Mouse (Mus musculus): ENCODE measurements around the gene Fat4. TPM values are rescaled to one million over a fixed set of nuclear protein-coding genes. Genes with fewer than 3 reads are reported as not detected.

Fat4 gene
- polyA plus RNA-seq, 1 experiment from 2014 or later, result 3.3 TPM

- Histone ChIP-seq H3K4me1 (ENCODE audit: insufficient read depth, low read depth, low read length) (no peaks in the 10 kb centered on the region), H3K9ac (replicated peaks; ENCODE audit: low read depth) (no peak overlapping the region), H3K9me3 (ENCODE audit: low read length) (no peaks in the 10 kb centered on the region), H3K4me3 (ENCODE audit: low read depth, low read length) (no peak overlapping the region), H3K4me2 (replicated peaks; ENCODE audit: low read depth, low read length) (no peak overlapping the region), H3K27me3 (replicated peaks; ENCODE audit: insufficient read depth, low read length) (no peaks in the 10 kb centered on the region), H3K27ac (ENCODE audit: low read length) (no peak overlapping the region), H3K36me3 (ENCODE audit: insufficient read depth, low read length) (no peaks in the 10 kb centered on the region)
- TF ChIP-seq CTCF (IDR thresholded peaks at IDR 0.05) (no peak), EP300 (IDR thresholded peaks at IDR 0.05) (no peak)
- DNase-seq (ENCODE audit: low spot score) (no peak), ATAC-seq (no peak)
- WGBS, result 39% methylated on average over 7 of the region's 7 CpGs
Measured at GRCm38 (mm10) chr3:38947706-38948105, 61.0 kb downstream of the Fat4 start.

DNA sequence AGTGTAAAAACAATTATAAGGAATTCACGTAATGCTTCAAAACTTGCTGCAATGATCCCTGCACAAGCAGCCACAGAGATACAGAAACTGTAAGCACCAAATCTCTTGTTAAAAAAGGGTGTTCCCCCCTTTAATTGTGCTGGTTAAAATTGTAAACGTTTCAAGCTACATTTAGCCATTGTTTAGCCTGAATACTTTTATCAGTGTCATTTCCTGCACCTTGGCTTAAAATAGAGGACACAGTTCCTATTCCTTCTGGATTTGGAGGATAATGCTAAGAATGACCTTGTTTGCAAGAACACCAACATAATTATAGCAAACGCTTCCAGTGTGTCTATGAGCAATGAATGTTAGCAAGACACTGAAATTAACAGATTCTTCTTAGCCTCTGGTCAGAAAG is 65.9 kb downstream of the Fat4 start:
- H3K4me3 ChIP-seq (ENCODE audit: low read depth, low read length), result no peak overlapping the region
- no peak overlapping the region for H3K27ac ChIP-seq (ENCODE audit: low read length)
- 55% methylated on average over 3 of the region's 3 CpGs for WGBS
- no peaks in the 10 kb centered on the region for H3K27me3 ChIP-seq (replicated peaks; ENCODE audit: insufficient read depth, low read length)
- H3K36me3 ChIP-seq (ENCODE audit: insufficient read depth, low read length), result no peaks in the 10 kb centered on the region
- H3K4me2 ChIP-seq (replicated peaks; ENCODE audit: low read depth, low read length), result no peak overlapping the region
- no peaks in the 10 kb centered on the region for H3K4me1 ChIP-seq (ENCODE audit: insufficient read depth, low read depth, low read length)
- H3K9ac ChIP-seq (replicated peaks; ENCODE audit: low read depth), result no peak overlapping the region
- TF ChIP-seq CTCF (IDR thresholded peaks at IDR 0.05), result no peak
- TF ChIP-seq EP300 (IDR thresholded peaks at IDR 0.05), result no peak
- no peak for ATAC-seq
- DNase-seq (ENCODE audit: low spot score), result no peak
- H3K9me3 ChIP-seq (ENCODE audit: low read length), result no peaks in the 10 kb centered on the region

GRCm38 (mm10) chr3:38954196-38954595 is 67.5 kb downstream of the Fat4 start:
- Histone ChIP-seq H3K9me3 (ENCODE audit: low read length) (no peaks in the 10 kb centered on the region), H3K27ac (ENCODE audit: low read length) (no peak overlapping the region), H3K4me2 (replicated peaks; ENCODE audit: low read depth, low read length) (no peak overlapping the region), H3K27me3 (replicated peaks; ENCODE audit: insufficient read depth, low read length) (no peaks in the 10 kb centered on the region), H3K9ac (replicated peaks; ENCODE audit: low read depth) (no peak overlapping the region), H3K36me3 (ENCODE audit: insufficient read depth, low read length) (no peaks in the 10 kb centered on the region), H3K4me1 (ENCODE audit: insufficient read depth, low read depth, low read length) (no peaks in the 10 kb centered on the region), H3K4me3 (ENCODE audit: low read depth, low read length) (no peak overlapping the region)
- 48% methylated on average over 3 of the region's 3 CpGs for WGBS
- DNase-seq (ENCODE audit: low spot score) (no peak), ATAC-seq (no peak)
- no peak for TF ChIP-seq CTCF (IDR thresholded peaks at IDR 0.05)

GRCm38 (mm10) chr3:38956012-38956648 is 69.4 kb downstream of the Fat4 start:
- H3K4me1 ChIP-seq (ENCODE audit: insufficient read depth, low read depth, low read length), result no peaks in the 10 kb centered on the region
- WGBS, result 75% methylated on average over 9 of the region's 9 CpGs
- H3K4me3 ChIP-seq (ENCODE audit: low read depth, low read length), result no peak overlapping the region
- DNase-seq (ENCODE audit: low spot score) (no peak), ATAC-seq (no peak)
- no peaks in the 10 kb centered on the region for H3K9me3 ChIP-seq (ENCODE audit: low read length)
- no peaks in the 10 kb centered on the region for H3K36me3 ChIP-seq (ENCODE audit: insufficient read depth, low read length)
- H3K27me3 ChIP-seq (replicated peaks; ENCODE audit: insufficient read depth, low read length), result no peaks in the 10 kb centered on the region
- H3K27ac ChIP-seq (ENCODE audit: low read length), result no peak overlapping the region
- TF ChIP-seq EP300 (IDR thresholded peaks at IDR 0.05), result no peak
- TF ChIP-seq CTCF (IDR thresholded peaks at IDR 0.05), result no peak
- no peak overlapping the region for H3K9ac ChIP-seq (replicated peaks; ENCODE audit: low read depth)
- no peak overlapping the region for H3K4me2 ChIP-seq (replicated peaks; ENCODE audit: low read depth, low read length)

DNA sequence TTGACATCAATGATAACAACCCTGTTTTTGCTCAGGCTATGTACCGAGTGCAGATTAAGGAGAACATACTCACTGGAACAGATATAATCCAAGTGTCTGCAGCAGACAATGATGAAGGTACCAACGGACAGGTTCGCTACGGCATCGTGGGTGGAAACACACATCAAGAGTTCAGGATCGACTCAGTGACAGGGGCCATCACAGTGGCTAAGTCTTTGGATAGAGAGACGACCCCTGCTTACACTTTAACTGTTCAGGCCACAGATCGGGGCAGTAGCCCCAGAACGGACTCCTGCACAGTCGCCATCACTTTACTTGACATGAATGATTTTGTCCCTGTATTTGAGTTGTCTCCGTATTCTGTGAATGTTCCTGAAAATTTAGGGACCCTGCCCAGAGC is 70.4 kb downstream of the Fat4 start:
- Histone ChIP-seq H3K9ac (replicated peaks; ENCODE audit: low read depth) (no peak overlapping the region), H3K9me3 (ENCODE audit: low read length) (no peaks in the 10 kb centered on the region), H3K27ac (ENCODE audit: low read length) (no peak overlapping the region), H3K27me3 (replicated peaks; ENCODE audit: insufficient read depth, low read length) (no peaks in the 10 kb centered on the region), H3K4me3 (ENCODE audit: low read depth, low read length) (no peak overlapping the region), H3K4me1 (ENCODE audit: insufficient read depth, low read depth, low read length) (no peaks in the 10 kb centered on the region), H3K4me2 (replicated peaks; ENCODE audit: low read depth, low read length) (no peak overlapping the region), H3K36me3 (ENCODE audit: insufficient read depth, low read length) (no peaks in the 10 kb centered on the region)
- WGBS, result 96% methylated on average over 11 of the region's 11 CpGs
- TF ChIP-seq EP300 (IDR thresholded peaks at IDR 0.05), result no peak
- TF ChIP-seq CTCF (IDR thresholded peaks at IDR 0.05), result no peak
- ATAC-seq (no peak), DNase-seq (ENCODE audit: low spot score) (no peak)

DNA sequence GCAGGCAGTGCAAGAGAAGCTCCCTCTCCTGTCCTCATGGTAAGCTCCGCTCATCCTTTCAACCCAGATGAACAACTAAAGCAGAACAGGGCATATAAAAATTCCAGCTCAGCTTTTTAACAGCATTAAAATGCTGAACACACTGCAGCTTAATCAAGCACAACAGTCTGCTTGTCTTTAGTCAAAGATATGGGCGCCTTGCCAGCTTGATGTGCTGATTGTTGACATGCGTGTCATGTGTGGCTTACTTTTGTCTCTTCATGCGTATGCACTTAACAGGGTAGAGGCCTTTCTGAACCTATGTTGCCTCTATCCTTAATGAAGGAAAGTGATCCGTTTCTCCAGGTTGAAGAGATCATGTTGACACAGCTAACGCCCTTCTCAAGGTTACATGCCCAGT is 75.6 kb downstream of the Fat4 start:
- H3K9ac ChIP-seq (replicated peaks; ENCODE audit: low read depth), result no peak overlapping the region
- WGBS, result 69% methylated on average over 6 of the region's 6 CpGs
- no peaks in the 10 kb centered on the region for H3K27me3 ChIP-seq (replicated peaks; ENCODE audit: insufficient read depth, low read length)
- no peaks in the 10 kb centered on the region for H3K36me3 ChIP-seq (ENCODE audit: insufficient read depth, low read length)
- DNase-seq (ENCODE audit: low spot score) (no peak), ATAC-seq (no peak)
- TF ChIP-seq EP300 (IDR thresholded peaks at IDR 0.05) (no peak), CTCF (IDR thresholded peaks at IDR 0.05) (no peak)
- no peaks in the 10 kb centered on the region for H3K4me1 ChIP-seq (ENCODE audit: insufficient read depth, low read depth, low read length)
- H3K4me3 ChIP-seq (ENCODE audit: low read depth, low read length), result no peak overlapping the region
- no peak overlapping the region for H3K27ac ChIP-seq (ENCODE audit: low read length)
- H3K9me3 ChIP-seq (ENCODE audit: low read length), result no peaks in the 10 kb centered on the region
- no peak overlapping the region for H3K4me2 ChIP-seq (replicated peaks; ENCODE audit: low read depth, low read length)

- H3K4me1 ChIP-seq (ENCODE audit: insufficient read depth, low read depth, low read length), result no peaks in the 10 kb centered on the region
- no peak overlapping the region for H3K4me2 ChIP-seq (replicated peaks; ENCODE audit: low read depth, low read length)
- no peak for DNase-seq (ENCODE audit: low spot score)
- no peak for ATAC-seq
- H3K9me3 ChIP-seq (ENCODE audit: low read length), result no peaks in the 10 kb centered on the region
- H3K9ac ChIP-seq (replicated peaks; ENCODE audit: low read depth), result no peak overlapping the region
- H3K4me3 ChIP-seq (ENCODE audit: low read depth, low read length), result no peak overlapping the region
- no peaks in the 10 kb centered on the region for H3K27me3 ChIP-seq (replicated peaks; ENCODE audit: insufficient read depth, low read length)
- no peak for TF ChIP-seq CTCF (IDR thresholded peaks at IDR 0.05)
- TF ChIP-seq EP300 (IDR thresholded peaks at IDR 0.05), result no peak
- no peak overlapping the region for H3K27ac ChIP-seq (ENCODE audit: low read length)
- H3K36me3 ChIP-seq (ENCODE audit: insufficient read depth, low read length), result no peaks in the 10 kb centered on the region
Measured at GRCm38 (mm10) chr3:38967480-38967879, 80.7 kb downstream of the Fat4 start.
